Mouse (Mus musculus) olfactory bulb, adult 2 months (tissue): ENCODE measurements around the gene Cyp8b1. TPM values are rescaled to one million over a fixed set of nuclear protein-coding genes. Genes with fewer than 3 reads are reported as not detected.

Experiments used
- H3K27ac ChIP-seq: fragments of 200-500 bp; 2 replicates; pipeline ENCODE4 v1.5.1; 2012; ENCODE audit warnings: low read depth, low read length; ENCODE audit not compliant: insufficient read depth
- H3K4me1 ChIP-seq: fragments of 200-500 bp; 2 replicates; pipeline ENCODE4 v1.6.1; 2012; ENCODE audit warnings: low read length; ENCODE audit not compliant: control insufficient read depth, insufficient read depth
- H3K4me3 ChIP-seq: fragments of 200-500 bp; 2 replicates; pipeline ENCODE4 v1.5.1; 2012; ENCODE audit warnings: mild to moderate bottlenecking, low read depth, low read length, moderate library complexity; ENCODE audit not compliant: insufficient read depth
- CTCF ChIP-seq: fragments of 200-500 bp; IDR thresholded peaks from 2 replicates; pipeline ENCODE4 v1.5.1; 2012; ENCODE audit warnings: low read depth, mild to moderate bottlenecking, low read length, moderate library complexity; ENCODE audit not compliant: insufficient read depth
- POLR2A ChIP-seq: fragments of 200-500 bp; IDR thresholded peaks from 2 replicates; pipeline ENCODE4 v1.6.1; 2012; ENCODE audit warnings: mild to moderate bottlenecking, low read depth, low read length, moderate library complexity; ENCODE audit not compliant: insufficient read depth
- WGBS: fragments of 180-500 bp; shearing (Covaris S2); methylation state at CpG from one replicate; pipeline ENCODE4 v1.1.7; 2018; 5-methylcytosine and 5-hydroxymethylcytosine counted together
- polyA plus RNA-seq: library from polyadenylated mRNA; stranded (reverse); fragments of >200 nt; gene quantifications from 2 replicates; pipeline ENCODE4 v1.2.4, GENCODE M21; 2012; ENCODE audit warnings: low replicate concordance; ENCODE audit not compliant: missing spikeins, insufficient read depth, insufficient read length

Gene Cyp8b1
- polyA plus RNA-seq, 1 experiment: not detected

DNA sequence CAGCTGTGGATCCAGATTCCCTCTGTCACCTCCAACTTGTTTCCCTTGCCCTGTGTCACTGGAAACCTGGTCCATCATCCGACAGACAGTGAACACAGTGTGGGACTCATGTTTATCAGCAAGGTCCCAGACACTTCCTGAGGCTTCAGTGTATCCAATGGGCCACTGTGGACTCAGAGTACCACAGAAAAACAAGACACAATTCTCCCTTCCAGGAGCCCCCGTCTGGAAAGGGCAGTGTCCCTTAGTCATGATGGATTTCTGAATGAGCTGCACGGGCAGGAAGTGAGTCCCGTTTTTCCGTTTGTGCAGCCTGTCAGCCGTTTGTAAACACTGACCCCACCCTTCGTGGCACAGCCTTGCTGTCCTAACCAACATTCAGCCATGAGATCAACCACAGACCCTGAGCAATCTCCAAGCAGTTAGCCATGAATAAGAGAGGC lies 34.1 kb downstream of the Cyp8b1 start:
- TF ChIP-seq POLR2A (no peak), CTCF (no peak)
- H3K4me1 ChIP-seq: peaks cover 2% of the 10 kb centered on the region; the same call in 1 of the 2 replicates
- H3K27ac ChIP-seq: no peak overlapping the region
- H3K4me3 ChIP-seq: no peak overlapping the region
- 69% methylated on average over 7 of the region's 7 CpGs for WGBS

DNA sequence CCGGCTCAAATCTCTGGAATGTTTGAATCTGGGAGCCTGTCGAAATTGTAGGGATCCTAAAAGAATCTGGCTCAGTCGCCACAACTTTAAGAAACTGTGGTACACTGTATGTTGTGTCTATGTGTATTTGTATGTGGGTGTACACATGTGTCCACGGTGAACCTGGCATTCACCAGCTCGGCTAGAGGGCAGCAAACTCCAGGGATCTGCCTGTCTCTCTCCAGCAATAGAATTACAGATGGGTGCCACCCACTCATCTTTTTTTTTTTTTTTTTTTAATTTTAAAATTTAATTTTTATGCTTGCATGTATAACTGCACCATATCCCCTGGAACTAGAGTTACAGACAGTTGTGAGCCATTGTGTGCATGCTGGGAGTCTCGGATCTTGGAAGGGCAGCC lies 34.8 kb downstream of the Cyp8b1 start:
- 77% methylated on average over 6 of the region's 6 CpGs for WGBS
- Histone ChIP-seq H3K4me1 (peaks cover 5% of the 10 kb centered on the region; the same call in 1 of the 2 replicates), H3K27ac (no peak overlapping the region), H3K4me3 (no peak overlapping the region)
- TF ChIP-seq POLR2A (no peak), CTCF (no peak)

DNA sequence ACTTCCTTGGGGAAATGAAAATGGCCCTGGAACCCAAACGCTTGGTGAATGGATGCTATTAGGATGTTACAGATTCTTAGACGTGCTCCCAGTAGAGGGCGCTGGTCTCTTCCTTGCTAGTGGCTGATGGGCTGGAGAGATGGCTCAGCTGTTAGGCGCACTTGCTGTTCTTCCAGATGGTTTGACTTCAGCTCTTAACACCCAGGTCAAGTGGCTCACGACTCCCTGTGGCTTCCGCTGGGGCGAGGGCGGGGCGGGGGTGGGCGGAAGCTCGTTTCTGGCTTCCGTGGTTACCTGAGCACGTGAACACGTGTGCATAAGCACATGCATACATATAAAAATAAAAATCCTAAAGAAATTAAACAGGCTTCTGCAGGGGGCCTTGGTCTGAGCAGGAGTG lies 35.3 kb downstream of the Cyp8b1 start:
- no peak overlapping the region for H3K4me3 ChIP-seq
- H3K27ac ChIP-seq: no peak overlapping the region
- 21% methylated on average over 14 of the region's 14 CpGs for WGBS
- TF ChIP-seq CTCF (no peak), POLR2A (no peak)
- H3K4me1 ChIP-seq: peaks cover 5% of the 10 kb centered on the region; the same call in 1 of the 2 replicates

DNA sequence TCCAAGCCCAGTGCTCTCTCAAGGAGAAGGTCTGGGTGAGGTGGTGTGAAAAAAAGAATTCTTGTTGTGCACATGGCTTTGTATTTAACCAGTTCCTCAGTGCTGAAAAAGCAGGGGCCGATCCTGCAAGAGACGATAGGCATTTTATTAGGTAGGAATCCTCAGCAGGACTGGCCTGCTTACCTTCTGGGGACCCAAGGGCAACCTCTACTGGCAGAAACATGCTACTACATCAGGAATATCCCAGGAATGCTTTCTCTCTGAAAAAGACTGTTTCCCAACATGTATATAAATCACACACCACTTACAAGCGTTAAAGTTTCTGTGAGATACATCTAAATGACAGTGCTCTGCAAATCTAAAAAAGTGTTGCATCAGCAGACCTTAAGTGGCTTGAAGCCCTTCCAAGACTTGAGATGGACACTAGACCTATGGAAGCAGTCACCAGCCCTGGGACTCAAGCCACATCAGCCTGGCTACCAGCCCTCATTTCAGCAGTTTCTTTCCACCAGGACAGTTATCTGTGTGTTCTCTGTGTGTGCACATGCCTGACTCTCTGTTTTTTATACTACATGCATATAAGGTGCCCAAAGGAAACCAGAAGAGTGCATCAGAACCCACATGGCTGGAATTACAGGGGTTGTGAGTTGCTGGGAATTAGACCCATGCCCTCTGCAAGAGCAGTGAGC lies 38.9 kb downstream of the Cyp8b1 start:
- Histone ChIP-seq H3K27ac (no peak overlapping the region), H3K4me3 (no peak overlapping the region), H3K4me1 (peaks cover 5% of the 10 kb centered on the region; the same call in 1 of the 2 replicates)
- no peak for TF ChIP-seq CTCF
- no peak for TF ChIP-seq POLR2A
- 7% methylated on average over 3 of the region's 3 CpGs for WGBS

DNA sequence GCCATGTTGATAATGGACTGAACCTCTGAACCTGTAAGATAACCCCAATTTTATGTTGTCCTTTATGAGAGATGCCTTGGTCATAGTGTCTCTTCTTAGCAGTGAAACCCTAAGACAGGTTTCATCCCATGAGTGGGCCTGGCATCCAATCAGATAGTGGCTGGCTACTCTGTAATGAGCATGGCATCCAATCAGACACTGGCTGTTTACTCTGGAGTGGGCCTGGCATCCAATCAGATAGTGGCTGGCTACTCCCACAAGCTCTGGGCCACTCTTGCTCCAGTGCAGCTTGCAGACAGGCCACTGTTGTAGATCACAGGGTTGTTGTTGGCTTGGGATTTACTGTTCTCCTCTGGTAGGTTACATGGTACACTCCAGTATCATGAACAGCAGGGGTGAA lies 42.5 kb downstream of the Cyp8b1 start:
- H3K4me1 ChIP-seq: peaks cover 6% of the 10 kb centered on the region
- no peak overlapping the region for H3K27ac ChIP-seq
- TF ChIP-seq CTCF: no peak
- no peak for TF ChIP-seq POLR2A
- no peak overlapping the region for H3K4me3 ChIP-seq

DNA sequence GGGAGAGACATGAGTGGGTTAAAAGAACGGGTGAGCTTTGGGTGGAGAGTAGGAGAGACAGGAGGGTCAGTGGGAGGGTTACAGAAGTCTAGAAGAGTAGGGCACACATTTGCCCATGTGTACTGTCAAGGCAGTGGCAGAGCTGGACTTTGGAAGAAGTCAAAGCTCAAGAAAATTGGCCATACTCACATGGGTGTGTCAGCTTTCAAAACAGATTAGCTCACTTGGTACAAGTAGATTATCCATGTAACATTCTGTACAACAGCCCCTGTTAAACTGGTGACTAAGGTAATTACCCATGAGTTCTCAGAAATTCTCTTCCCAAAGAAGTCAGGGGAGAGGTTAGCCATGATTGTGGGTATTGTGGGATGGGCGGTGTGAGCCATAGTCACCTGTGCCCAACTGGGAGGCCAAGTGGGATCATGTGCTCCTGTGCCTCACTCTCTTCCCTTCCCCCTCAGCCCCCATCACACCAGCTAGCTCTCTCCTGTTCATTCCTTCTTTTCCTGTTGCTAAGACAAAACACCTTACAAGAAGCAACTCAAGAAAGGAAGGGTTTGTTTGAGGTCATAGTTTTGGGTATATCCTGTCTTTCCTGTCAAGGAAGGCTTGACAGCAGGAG lies 43.9 kb downstream of the Cyp8b1 start:
- Histone ChIP-seq H3K4me1 (peaks cover 6% of the 10 kb centered on the region), H3K4me3 (no peak overlapping the region), H3K27ac (no peak overlapping the region)
- TF ChIP-seq CTCF (no peak), POLR2A (no peak)
- 83% methylated on average over 2 of the region's 2 CpGs for WGBS

DNA sequence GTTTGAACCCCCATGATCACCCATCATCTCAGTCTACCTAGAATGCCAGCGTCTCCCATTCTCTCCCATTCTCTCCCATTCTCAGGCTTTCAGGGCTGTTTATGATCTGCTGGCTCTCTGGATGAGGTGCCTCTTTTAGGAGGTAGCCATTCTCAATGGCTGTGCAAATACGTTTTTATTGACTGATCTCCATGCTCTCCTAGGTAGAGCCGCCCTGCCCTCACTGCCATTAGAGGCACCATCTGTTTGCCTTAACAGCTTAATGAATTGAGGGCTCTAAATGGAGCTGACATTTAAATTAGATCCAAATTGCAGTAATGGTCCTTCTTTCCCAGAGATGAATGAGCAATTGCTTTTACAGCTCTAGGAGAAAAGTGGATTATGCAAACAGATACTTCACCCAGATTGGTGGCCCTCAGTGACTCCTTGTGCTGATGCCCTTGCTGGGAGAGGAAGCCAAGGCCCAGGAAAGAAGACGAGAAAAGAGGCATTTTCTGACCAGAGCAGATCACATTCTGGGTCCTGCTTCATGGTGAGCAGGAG lies 46.1 kb downstream of the Cyp8b1 start:
- H3K4me1 ChIP-seq: peaks cover 4% of the 10 kb centered on the region
- H3K4me3 ChIP-seq: no peak overlapping the region
- TF ChIP-seq CTCF: no peak
- TF ChIP-seq POLR2A: no peak
- no peak overlapping the region for H3K27ac ChIP-seq
- 57% methylated on average over 4 of the region's 4 CpGs for WGBS

DNA sequence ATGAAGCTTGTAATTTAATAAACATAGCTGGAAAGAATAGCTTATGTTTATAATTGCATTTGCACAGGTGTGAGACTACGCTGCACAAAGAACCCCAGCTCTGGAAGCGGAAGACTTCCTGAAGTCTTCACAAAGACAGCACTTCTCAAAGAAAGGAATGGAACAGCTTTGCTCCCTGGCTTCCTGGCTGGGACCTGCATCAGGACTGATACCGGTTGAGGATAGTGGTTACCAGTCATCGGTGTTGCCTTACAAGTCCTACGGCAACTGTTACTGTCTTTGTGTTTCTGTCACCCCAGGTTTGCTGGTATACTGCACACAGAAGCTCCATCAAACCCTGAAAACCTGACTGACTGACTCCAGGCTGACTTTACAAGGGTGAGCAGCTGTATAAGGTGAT lies 46.7 kb downstream of the Cyp8b1 start:
- no peak overlapping the region for H3K4me3 ChIP-seq
- peaks cover 4% of the 10 kb centered on the region for H3K4me1 ChIP-seq
- TF ChIP-seq POLR2A: no peak
- TF ChIP-seq CTCF: no peak
- WGBS: 92% methylated on average over 5 of the region's 5 CpGs
- no peak overlapping the region for H3K27ac ChIP-seq

DNA sequence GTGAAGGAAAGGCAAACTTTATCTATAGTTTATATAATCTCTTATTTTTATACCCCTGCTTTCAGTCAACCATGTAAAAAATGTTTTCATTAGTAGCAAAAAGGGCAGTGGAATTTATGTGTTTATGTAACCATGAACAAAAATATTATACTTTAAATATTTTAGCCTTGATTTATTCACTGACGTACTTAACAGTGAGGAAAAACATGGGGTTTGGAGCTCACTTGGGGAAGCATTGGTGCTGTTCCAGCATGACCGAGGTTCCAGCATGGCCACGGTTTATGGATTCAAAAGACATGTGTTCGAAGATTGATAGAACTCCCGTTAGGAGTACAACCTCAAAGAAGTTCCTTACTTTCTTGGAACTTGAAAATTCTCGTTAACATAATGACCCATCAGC lies 47.9 kb downstream of the Cyp8b1 start:
- TF ChIP-seq POLR2A: no peak
- no peak for TF ChIP-seq CTCF
- no peak overlapping the region for H3K4me3 ChIP-seq
- 75% methylated on average over 6 of the region's 6 CpGs for WGBS

DNA sequence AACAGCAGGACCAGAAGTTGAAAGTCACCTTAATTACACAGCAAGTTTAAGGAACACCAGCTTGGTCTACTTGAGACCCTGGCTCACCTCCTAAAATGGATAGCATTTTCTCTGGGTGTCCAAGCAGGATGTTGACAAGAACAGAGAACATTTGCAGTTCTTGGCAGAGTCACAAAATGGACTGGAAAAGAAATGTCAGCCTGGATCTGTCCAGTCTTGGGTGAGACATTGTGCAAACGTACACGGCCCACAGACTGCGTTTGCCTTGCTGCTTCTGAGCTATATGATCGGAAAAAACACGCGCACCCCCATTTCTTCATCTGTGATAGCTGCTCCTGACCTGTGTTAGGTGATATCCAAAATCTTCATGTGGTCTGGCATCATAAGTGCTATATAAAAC lies 48.5 kb downstream of the Cyp8b1 start:
- Histone ChIP-seq H3K27ac (no peak overlapping the region), H3K4me3 (no peak overlapping the region), H3K4me1 (peaks cover 4% of the 10 kb centered on the region)
- WGBS: 89% methylated on average over 6 of the region's 6 CpGs
- TF ChIP-seq POLR2A (no peak), CTCF (no peak)

More for the DNA sequence above, 47.9 kb downstream of the Cyp8b1 start:
- Histone ChIP-seq H3K27ac (no peak overlapping the region), H3K4me1 (peaks cover 4% of the 10 kb centered on the region)
